Mouse (Mus musculus) lung, postnatal 36 days (tissue): ENCODE measurements around the gene A230050P20Rik.

ENCODE experiments used
- DNase-seq: peaks from one replicate; pipeline ENCODE4 v3.0.0; 2022; ENCODE audit warnings: mixed read lengths

The A230050P20Rik gene

GRCm38 (mm10) chr9:20875021-20875790 lies 6.8 kb downstream of the A230050P20Rik start:
- DNase-seq, result no peak

GRCm38 (mm10) chr9:20876318-20877117 lies 8.1 kb downstream of the A230050P20Rik start:
- no peak for DNase-seq

DNA sequence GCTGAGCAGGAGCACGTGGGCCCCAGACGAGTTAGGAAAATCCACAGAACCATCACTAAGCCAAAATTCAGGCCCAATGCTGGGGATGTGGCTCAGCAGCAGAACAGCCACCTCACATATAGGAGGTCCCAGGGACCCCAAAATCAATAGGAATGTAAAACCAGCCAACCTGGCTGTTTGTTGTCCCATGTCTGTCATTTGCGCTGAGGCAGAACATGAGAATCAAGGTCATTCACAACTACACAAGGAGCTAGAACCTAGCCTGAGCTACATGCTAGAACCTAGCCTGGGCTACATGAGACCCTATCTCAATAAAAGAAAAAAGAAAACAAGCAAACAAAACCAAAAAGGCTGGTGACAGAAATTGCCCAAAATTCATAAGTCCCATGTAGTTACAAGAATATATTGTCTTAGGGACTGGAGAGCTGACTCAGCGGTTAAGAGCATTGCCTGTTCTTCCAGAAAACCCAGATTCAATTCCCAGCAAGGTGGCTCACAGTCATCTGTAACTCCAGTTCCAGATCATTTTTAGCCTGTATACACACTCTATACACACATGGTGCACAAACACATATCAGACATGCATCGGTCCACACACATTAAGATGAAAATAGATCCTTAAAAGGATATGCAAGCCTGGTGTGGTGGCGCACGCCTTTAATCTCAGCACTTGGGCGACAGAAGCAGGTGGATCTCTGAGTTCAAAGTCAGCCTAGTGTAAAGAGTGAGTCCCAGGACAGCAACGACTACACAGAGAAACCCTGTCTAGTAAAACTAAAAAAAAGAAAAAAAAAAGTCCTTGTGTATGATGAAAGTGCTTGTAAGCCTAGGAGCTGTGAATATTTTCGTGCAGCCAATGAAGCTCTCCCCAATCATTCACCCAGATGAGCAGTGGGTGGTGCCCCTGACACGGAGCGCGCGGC lies 8.9 kb downstream of the A230050P20Rik start:
- no peak for DNase-seq

DNA sequence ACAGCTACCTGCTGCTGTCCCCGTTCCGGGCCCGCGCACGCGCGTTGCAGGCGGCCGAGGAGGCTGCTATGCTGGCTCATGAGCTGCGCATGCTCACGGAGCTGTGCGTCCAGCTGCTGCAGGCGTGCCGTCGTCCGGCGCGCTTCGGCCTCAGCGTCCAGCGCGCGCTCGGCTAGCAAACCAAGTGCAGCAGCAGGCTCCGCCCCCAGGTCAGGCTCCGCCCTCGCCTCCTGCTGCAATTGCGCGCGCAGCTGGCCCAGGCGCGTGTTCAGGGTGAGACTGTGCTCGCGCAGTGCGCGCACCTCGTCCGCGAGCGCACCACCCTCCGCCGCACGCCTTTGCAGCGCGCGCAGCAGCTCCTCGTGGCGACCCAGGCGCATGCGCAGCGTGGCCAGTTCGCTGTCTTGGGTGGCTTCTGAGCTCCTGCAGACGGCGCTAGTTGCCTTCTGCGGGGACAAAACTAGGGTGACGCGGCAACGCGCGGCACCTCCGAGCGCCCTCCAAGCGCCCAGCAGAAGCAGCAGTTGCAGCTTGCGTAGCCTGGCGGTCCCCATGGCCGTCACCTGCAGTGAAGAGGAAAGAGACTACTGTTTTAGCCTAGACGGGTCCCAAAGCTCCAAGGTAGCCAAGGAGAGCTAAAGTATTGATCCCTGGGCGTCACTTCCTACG lies 9.7 kb downstream of the A230050P20Rik start:
- peak; percentile 100 for DNase-seq

DNA sequence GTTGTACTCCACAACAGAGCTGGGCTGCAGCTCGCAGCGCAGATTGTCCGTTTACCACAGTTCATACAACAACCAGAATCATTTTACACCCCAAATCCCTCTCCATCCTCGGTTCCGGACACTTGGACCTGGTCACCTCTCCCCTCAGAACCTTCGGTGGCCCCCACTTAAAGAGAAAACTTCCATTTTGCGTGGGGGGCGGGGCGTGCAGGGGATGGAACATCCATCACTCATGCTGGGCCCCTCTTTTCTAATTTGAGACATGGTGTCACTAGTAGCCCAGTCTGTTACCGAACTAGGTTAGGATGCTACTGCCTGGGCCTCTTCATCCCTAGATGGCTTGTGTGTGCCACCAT lies 10.2 kb downstream of the A230050P20Rik start:
- no peak for DNase-seq

GRCm38 (mm10) chr9:20879097-20879792 lies 10.8 kb downstream of the A230050P20Rik start, which contains the start of gene Angptl6:
Angptl6 (minus strand) TSS chr9:20879727.
- DNase-seq, result no peak

DNA sequence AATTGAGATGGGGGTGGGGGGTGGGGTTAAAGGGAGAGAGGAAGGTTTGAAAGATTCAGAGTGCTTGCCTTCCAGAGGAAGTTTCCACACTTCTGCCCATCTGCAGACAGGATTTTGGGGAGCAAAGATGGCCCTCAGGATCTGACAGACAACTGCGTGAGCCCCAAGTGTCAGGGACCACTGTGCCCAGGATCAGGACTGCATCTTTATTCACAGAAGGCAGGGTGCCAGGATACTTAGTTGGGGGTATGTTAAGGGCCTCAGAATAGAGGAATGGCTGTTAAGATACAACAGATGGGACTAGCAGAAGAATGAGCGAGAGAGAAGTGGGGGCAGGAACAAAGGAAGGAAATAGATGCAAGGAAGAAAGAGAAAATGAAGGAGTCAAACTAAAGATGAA lies 18.1 kb downstream of the A230050P20Rik start:
- DNase-seq, result no peak

DNA sequence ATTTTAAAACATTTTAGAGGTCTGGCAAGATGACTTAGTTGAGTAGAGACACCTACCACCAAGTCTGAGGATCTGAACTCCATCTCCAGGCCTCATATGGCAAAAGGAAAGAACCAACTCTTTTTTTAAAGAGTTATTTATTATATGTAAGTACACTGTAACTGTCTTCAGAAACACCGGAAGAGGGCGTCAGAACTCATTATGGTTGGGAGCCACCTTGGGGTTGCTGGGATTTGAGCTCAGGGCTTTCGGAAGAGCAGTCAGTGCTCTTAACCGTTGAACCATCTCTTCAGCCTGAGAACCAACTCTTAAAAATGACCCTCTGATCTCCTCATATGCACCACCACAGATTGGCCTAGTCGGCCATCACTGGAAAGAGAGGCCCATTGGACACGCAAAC lies 18.7 kb downstream of the A230050P20Rik start:
- no peak for DNase-seq

DNA sequence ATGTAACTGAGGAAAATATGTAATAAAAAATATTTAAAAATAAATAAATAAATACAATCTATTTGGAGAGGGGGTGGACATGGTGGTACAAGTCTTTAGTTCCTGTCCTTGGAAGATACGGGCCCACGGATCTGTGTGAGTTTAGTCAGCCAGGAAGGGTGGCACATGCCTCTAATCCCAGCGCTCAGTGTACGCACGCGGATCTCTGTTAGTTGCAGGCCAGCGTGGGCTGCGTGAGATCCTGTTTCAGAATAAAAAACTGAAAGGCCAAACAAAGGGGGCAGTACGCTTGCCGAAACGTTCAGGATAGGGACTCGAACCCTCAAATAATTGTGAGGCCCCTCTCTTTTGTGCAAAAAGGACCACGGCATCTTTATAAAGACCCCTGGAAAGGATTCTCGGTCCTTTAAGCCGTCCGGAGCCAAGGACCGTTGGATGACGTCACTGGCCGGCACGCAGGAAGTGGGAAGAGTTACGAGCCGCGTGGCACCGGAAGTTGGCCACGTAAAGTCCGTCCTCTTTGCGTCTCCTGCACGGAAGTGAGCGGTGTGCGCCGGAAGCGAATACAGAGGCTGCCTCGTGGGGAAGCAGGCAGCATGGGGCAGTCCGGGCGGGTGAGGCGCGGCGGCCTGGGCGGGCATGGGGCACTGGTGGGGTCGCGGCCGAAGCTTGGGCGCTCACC lies 19.4 kb downstream of the A230050P20Rik start, which contains the start of gene Ppan:
Gene Ppan, plus strand, starts transcription at position 472 of the 682 bp plus-strand sequence.
- DNase-seq, result peak; percentile 98

DNA sequence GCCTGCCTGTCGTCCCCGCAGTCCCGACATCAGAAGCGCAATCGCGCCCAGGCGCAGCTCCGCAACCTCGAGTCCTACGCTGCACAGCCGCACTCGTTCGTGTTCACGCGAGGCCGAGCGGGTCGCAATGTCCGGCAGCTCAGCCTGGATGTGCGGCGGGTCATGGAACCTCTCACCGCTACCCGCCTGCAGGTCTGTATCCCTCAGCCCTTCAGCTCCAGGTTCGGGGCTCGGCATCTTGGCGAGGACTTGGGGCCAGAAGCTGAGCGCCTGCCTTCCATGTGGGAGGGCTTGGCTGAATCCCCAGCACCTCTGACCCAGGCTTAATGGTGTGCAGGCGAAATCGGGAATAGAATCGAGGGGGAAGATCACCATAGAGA lies 19.9 kb downstream of the A230050P20Rik start:
- DNase-seq, result no peak

- DNase-seq, result peak; percentile 27
These were observed 21.0 kb downstream of the A230050P20Rik start for GRCm38 (mm10) chr9:20889185-20890141.

DNA sequence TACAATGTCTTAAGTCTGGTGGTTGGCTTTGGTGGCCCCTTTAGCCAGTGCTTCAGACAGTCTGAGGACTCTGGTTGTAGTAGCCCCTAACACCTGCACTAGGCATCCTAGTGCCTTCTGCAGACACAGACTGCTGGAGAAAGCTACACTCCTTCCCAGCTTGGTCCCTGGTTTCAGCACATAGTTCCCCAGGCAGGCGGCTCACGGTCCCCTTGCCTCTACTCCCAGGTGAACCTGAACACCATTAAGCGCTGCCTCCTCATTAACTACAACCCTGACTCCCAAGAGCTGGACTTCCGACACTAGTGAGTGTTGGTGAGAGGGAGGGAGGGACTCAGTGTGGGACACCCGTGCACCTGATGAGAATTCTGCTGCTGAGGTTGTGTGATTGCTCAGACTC lies 22.0 kb downstream of the A230050P20Rik start:
- DNase-seq, result no peak

- DNase-seq, result no peak
These were observed 23.1 kb downstream of the A230050P20Rik start for GRCm38 (mm10) chr9:20891339-20892103.

DNA sequence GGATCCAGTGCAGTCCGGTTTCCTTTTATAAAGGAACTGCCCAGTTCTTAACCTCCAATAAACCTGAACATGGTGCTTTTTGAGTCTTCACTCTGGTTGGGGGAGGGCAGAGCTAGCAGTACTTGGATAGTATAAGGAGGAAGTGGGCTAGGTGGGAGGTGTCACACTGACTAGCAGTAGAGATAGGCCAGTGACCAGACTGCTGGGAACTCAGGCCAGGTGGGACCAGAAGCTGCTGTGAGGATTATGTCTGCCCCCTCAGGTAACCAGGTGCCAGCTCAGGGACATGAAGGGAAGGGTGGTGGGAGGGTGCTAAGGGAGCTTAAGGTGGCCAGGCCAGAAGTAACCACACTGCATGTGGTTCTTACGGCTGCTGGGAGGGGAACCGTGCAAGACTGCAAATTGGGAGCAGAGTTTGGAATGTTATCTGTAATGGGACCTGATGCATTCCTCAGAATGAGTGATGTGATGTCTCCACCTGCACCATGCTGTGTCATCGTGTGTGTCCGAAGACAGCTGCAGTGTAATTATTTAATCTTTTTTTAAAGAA lies 23.7 kb downstream of the A230050P20Rik start:
- no peak for DNase-seq

DNA sequence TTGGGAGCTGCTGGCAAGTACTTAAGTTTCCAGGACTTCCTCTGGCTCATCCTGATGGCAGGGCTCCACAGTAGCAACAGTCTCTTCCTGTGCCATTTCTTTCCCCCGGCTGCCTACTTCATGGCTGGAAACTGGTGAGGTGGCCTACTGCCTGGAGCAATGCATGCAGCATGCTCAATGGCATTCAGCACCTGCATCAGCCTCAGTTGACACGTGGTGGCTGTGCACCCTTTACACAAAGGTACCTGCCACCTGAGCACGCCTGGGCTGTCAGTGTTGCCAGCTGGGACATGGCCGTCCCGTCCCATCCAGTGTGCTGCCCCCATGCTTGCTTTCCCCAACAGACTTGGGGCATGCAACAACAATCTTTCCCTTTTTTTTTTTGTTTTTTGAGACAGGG lies 24.6 kb downstream of the A230050P20Rik start:
- no peak for DNase-seq

DNA sequence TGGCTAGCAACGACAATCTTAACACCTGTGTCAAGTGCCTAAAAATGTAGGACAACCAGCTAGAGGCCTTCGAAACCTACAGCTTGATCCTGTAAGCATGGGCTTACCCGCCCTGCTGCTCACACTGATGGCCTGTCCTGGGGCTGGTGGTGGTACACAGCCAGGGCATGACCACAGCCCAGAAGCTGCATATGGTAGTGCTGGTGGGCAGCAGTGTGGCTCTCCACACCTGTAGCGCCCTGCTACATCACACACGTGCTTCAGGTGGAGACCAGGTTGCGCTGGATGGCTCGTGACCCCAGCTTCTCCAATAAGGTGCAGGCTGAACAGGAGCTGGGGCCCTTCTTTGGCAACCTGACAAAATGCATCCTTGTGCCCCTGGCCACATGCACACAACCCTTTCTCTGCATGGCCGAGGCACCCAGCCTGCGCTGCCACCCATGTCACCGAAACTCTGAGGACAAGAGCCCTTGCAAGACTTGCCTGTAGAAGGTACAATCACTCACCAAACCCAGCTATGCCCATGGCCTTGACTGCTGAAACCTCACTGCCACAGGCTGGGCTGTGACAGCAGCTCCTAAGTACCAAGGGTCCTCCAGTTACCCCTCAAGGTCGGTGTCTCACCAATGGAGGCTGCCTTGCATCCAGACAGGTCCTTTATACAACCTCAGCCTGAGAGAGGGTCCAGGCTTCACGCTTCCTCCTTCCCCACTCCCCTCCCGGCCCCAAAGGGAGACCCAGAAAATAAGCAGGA lies 25.3 kb downstream of the A230050P20Rik start:
- DNase-seq, result no peak

DNA sequence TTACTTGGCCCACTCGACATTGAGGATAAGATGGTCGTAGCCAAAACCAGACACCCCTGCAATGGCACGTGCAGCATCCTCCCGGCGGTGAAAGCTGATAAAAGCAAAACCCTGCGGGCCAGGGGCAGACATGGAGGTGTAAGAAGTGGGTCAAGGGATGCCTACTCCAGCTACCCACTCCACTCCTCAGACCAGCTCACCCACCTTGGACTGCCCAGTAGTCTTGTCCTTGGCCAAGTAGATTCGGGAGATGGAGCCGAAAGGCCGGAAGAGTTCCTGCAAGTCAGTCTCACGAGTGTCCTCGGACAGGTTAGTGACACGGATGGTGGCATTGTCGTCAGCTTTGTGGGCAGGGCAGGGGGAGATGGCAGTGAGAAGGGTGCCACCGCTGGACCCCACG lies 26.2 kb downstream of the A230050P20Rik start:
- DNase-seq, result no peak

DNA sequence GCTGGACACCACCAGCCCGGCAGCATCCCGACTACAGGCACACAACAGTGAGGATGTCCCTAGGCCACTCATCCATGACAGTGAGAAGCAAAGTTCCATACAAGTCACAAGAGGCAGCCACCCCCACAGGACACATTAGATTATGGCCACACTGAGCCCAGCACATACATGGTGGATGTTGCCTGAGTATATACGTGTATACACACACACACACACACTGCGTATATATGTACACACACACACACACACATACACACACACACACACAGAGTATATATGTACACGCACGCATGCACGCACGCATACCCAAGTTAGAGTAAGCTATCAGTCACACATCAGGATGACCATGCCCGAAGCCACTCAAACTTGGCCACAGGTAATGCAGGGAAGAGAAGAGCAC lies 26.9 kb downstream of the A230050P20Rik start:
- DNase-seq, result no peak
